Mouse (Mus musculus) right cerebral cortex, postnatal 14 days (tissue): Measurements from ENCODE around the gene Utrn.
A peak's percentile ranks its signal among the peaks of the same experiment; 100 is the strongest.

Experiments
- DNase-seq: peaks from one replicate; pipeline ENCODE4 v3.0.0; 2022

Gene Utrn

DNA sequence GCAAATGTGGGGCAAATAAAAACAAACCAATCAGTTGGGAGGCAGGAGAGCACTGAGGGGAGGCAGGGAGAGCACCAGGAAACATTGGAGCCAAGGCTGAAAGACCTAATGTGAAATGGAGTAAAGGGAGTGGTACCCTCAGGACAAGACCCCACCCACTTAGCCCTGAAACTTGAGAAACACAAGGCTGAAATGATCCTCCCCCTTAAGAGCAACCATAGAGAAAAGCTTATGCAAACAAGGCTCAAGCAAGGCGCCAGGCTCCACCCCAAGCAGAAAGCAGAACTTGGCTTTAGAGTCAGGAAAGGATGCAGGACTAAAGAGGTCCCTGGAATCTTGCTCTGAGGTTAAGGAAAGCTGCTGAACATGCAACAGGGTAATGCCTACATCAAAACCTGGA is 290.1 kb downstream of the Utrn start:
- DNase-seq, result no peak

DNA sequence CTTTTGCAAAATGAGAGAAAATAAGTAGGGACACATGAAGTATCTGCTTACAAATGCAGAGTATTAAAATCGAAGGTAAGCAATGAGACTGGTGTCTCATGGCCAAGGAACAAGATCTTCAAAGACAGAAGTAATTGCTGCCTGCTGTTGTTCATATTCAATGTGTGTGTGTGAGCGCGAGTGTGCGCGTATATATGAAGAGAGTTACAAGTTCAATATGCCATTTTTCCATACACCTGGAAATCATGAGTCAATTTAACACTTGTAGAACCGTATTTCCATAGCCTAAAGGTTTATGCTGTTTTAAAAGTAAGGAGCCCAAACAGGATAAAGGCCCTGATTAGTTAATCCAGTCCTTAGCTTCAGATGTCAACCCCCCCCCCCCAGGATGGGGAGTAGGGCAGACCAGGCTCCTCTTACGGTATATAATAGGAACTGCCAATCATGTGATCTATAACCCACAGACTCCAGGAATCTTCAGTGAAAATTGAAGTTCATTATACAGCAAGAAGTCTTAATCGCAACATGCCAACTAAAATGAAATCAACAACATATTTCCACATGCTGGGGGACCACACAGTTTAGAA is 293.2 kb downstream of the Utrn start:
- DNase-seq, result no peak

DNA sequence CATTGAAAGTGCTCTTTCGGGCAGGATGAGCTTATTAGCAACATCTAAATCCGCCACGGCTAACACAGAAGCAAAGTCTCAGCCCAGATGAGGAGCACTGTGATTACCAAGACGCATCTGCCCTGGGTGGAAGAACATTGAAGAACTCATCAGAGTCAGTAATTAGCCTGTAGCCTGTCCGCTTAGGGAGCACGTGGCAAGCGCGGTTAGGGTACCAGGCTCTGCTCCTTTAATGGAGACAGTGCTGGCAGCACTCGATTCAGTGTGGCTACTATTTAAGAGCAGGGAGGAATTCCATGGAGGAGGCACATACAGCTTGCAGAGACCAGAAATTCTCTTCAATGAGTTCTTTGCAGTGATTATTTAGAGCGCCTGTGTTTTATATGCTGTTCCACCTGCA is 294.4 kb downstream of the Utrn start:
- peak; percentile 6 for DNase-seq

DNA sequence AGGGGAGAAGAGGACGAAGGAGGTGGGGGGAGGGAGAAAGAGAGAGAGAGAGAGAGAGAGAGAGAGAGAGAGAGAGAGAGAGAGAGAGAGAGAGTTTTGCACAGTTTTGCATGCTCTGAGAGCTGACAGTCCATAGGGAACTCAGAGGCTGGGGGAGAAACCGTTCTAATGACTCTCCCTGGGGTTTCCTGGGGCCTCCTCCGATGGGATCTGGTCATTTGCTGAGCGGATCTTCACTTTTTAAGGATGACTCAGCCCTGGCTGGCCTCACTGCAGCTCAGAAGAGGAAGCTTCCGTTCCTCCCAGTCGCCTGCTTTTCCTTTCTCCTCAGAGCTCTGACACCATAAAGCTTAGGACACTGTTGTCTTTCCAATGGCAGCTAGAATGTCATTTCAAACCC is 295.6 kb downstream of the Utrn start:
- no peak for DNase-seq

DNA sequence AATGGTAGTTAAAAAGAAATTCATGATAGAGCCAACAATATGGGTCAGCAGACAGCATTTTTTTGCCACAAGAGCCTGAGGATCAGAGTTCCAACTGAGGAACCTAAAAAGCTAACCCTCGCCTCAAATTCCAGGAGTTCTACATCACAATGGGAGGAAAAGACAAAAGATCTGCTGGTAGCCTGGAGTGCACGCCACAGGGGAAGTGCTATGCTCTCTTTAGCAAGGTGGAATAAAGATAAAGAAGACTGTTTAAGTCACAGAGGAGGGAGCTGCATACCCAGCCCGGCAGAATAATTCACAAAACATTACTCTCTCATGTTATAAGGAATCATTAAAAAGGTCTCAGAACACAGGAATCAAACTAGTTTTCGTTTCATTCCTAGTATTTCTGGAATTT is 296.4 kb downstream of the Utrn start:
- DNase-seq, result no peak

DNA sequence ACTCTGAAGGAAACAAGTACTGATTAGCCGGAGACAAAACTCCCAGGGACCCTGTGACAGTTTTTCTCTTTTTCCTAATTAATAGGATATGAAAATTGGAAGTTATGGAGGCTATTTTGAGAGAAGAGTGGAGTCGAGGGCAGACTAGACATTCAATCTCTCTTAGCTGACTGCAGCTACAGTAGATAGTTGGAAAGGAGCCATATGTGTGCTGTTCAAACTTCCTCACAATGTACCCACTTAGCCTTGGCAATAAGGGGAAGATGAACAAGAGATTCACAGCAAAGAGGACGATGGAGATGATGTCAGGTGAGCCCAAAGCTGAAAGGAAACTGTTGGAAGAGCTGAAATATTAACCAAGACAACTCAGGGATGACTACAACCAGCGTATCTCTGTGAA is 304.7 kb downstream of the Utrn start:
- no peak for DNase-seq

DNA sequence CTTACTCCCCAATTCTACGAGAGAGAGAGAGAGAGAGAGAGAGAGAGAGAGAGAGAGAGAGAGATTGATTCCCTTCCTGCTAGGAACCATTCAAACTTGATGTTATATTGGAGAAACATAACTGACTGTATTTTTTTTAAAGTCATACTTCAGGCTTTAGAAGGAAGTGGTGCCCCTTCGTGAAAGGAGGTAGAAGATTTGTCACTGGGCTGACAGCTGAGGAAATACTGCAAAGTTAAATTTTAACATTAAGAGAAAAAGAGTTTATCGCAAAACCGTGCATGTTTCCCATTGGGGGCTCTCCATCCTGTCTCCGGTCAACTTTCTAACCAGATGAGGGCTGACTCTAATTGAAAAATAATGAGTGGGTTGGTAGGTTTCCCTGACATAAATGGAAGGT is 310.4 kb downstream of the Utrn start:
- DNase-seq, result no peak

DNA sequence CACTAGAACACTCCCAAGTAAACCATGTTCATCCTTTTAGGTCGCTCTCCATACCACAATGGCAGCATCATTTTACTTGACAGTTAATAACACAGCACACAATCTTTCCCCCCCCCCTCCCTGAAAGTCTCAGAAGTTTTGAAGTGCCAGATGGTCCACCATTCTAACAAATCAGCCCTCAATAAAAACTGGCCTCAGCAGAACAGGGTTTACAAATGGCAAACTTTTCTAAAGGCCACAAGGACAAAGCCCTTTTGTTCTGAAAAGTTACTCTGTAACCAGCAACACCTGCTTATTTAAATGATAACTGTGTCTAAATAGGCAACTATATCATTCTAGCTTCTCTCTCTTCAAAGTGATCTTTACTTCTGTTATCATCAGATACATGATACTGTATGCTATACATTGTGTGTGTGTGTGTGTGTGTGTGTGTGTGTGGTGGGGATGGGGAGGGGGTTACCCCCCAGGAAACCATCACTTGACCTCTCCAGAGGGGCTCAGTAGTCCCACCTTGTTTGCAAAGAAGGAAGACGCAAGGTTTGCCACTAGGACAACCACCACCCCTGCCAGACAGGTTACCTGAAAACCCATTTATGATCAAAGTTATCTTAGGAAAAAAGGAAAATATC is 315.0 kb downstream of the Utrn start:
- DNase-seq, result no peak

DNA sequence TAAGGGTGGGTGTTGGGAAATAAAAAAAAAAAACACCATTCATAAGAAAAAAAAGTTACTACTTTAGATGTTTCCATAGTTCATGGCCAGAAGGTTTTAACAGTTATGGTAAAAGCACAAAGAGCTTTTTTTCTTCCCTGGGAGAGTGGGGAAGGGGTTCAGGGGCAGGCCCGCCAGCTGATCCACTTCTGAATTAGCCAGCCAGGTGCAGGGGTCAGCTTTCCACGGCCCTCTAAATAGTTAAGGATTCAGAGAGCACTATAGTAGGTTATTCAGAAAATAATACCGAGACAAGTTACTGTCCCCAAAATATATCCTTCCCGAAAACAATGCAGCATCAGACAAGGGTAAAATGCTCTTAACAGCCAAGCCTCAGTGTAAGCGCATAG is 316.3 kb downstream of the Utrn start:
- DNase-seq, result no peak

DNA sequence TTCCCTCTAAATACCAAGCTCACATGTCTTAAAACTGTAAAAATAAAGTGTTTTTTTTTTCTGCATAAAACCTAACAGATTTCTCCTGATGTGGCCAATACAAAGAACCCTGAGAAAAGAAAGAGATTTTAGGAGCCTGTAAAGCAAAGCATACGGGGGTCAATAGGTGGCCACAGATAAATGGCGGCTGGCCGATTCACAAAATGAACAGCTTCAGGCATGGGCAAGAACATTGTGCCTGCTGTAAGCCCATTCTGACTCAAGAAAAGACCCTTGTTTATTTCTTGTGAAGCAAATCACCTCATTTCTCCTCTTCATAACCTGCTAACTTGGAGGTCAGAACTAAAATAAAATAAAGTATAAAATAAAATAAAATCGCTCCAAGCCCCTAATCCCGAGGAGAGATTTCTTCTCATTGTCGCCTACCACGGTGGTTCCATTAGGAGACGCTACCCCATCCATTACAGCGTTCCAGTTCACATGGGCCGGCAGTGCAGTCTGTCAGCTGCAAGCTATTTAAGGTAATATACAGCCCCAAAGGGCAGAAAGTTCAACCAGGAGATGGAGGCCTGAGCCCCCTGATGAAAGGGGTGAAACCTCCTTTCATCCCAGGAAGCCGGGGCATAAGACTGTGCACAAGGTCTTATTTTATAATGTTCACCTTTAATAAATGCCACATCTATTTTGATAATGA is 316.8 kb downstream of the Utrn start:
- DNase-seq, result no peak

DNA sequence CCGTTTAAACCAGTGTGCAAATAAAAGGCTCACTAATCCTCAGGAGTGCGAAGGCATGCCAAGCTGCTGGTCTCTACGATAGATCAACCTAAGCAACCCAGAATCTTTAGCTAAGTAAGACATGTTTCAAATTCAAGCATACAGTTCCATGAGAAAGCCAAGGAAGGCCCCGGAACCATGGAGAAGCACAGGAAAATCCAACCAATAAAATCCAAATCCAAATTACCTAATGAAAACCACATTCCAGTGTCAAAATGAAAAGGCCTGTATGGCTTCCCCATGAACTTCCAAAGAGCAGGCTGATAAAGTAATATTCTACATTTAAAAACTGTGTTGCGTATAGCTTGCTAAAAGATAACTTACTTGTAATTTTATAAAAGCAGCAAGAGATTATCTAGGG is 317.4 kb downstream of the Utrn start:
- DNase-seq, result no peak

DNA sequence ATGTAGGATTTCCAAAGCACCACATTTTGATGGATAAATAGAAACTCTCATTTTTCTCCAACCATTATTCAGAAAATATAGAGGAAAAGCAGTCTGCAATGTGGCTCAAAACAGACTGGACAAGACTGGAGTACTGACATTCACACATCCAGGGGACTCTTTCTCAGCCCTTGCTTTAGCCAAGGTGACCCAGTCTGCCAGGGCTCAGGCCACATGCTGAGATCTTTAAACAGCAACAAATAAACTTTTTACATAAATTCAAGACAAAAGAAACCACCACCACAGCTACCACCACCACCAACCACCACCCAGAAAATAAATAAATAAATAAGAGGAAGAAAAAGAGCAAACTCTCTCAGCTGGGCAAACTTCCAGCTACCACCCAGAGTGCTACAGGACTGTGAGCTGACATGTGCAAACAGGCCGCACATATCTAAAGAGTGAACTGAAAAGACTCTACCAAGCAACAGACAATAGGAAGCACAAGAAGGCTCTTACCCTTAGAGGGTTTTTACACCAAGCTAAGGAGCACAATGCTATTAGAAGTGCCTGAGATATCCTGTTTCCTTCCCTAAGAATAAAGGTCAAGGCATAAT is 319.1 kb downstream of the Utrn start:
- no peak for DNase-seq

DNA sequence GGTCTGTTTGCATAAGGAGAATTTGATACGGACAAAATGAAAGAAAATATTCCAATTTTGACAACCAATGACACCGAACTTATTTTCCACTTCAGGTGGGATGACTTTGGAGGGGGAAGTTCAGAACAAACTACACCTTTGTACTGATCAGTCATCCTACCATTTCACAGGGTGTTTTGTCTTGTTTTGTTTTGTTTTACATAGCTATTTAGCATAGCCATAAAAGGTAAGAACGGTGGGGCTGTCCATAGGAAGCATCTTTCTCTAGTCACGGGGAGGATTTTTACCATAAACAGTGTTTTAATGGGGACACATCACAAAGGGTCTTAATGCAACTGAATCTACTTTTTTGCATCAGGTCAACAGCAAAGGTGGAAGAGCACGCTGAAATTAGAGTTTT is 319.9 kb downstream of the Utrn start:
- DNase-seq, result no peak

DNA sequence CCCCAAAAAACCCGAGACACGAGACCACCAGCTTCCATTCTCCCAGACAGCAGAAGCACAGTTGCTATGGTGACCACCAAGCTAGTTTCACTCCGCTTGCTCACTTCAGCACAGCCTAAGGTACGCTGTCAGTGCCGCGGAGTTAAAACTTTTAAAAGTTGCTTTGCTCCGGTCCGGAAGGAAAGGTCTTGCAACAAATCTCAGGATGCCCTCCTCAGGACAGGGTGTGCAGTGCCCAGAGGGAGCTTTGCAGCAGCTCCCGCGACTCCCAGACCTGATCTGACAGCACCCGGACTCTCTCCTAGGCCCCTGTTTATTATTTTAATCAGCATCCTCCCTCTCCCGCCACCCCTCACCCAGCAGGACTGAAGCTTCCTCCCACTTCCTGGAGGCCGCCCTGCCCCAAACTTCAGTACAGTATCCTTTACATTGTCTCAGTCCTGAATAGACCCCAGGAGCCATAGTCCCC is 320.5 kb downstream of the Utrn start:
- DNase-seq, result peak; percentile 21

DNA sequence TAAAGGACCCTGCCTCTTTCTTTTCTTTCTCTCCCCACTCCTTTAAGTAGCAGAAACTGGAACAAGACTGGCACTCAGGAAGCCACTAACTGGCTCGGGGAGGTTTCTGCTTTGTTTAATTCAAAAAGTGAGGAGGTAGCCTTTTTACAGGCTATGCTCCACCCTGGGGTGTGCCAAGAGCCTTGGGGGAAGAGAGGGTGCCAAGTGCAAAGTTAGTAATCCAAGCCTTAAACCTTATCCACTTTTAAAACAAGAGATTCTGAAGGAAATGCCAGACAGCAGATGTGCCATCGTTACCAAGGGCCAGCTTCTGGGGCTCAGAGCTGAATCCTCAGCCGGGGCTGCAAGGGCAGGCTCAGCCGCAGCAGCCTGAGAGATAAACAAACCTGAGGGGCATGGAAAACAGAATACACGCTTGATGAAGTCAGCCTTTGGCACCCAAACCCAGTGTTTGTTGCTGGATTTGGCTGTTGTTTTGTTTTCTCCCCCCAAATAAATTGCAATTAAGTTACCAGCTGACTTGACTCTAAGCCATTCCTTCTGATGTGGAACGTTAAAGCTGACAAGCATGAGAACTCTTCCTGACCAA is 322.0 kb downstream of the Utrn start:
- no peak for DNase-seq

DNA sequence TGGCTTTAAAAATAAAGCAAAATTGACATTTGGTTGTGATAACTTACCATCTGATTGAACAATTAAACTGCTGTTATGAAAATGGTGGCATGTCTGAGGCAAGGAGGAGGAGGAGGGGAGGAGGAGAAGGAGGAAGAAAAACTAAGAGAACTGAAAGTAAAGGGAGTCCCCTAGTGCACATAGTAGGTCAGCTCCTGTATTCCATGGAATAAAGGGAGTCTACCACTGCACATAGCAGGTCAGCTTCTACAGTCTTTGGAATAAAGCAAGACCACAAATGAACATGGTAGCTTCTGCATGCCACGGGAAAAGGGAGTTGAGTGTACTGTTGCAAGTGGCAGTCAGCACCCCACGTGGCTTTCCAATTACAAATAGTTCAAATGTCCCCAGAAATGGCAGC is 323.7 kb downstream of the Utrn start:
- no peak for DNase-seq

DNA sequence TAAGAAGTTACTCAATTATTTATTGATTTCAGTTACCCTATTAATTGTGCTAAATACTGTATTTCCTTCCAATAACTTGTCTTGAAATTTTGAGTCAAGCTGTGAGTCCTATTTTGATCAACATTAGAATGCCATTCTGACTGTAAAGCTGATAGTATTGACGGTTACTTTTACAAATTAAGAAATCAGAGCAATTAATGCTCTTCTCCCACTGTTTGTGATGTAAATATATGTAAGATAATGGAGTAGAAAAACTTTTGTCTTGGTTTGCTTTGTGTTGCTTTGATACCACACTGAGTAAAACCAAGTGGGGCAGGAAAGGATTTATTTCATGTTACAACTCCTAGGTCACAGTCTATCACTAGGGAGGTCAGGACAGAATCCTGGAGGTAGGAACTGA is 327.4 kb downstream of the Utrn start:
- no peak for DNase-seq

DNA sequence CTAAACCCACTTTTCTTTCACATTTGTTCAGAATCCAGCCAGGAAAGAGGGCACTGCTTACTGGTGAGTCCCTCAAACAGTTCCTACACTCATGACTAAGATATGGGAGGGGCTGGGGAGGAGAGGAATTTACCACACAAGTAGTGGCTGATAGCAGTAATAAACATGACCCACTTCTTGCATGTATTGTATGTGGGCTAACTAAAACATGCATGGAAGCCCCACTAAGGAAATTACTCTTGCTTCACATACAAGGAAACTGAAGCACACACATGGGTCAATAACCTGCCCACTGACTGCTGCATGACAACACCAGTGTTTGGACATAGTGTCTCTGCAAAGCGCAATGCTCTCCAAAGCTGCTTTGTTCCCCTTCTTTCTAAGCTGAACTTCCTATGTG is 333.9 kb downstream of the Utrn start:
- no peak for DNase-seq

DNA sequence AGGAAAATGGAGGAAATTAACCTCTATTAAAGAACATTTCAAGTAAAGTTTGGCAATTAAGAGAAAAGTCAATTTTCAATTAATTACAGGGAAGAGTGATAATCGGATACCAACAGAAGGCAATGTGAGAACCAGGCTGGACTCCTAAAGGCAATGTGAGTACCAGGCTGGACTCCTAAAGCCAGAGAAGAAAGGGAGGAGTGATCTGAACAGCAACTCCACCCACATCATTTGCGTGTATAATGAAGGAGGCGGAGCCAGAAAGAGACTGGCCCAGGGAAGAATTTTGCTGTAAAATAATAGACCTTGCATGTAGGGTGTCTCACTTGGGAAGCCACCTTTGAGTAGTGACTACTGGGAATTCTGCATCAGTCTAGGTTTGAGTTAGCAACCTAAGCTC is 334.4 kb downstream of the Utrn start:
- DNase-seq, result no peak

DNA sequence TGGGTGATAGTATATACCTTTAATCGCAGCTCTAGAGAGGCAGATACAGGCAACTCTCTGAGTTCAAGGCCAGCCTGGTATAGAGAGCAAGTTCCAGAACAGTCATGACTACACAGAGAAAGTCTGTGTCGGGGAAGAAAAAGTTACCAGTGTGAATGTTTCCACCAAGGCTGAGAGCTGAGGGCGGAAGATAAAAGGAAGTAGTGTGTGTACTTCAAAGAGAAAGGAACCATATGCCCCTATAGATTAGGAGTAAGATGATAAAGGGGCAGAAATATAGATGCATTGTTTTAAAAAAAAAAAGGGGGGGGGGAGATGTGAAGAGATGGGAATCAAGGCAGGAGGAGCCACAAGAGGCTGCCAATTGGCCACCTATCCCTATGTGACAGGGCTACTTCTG is 334.9 kb downstream of the Utrn start:
- DNase-seq, result no peak

DNA sequence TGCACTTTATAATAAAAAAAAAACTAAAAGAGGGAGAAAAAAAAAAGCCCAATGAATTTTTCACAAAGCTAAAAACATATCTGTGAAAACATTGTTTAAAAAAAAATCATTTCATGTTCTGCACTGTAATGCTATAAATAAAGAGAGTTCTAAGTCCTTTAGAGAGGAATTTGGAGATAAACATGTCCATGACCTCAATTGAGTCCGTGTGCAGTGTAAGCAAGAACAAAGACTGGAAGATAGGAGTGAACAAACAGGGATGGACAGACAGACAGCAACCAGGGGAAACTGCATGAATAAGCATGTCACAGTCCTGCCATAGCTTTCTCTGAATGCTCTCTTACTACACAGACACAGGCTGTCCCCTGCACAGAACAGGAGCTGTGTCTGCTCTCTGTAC is 347.1 kb downstream of the Utrn start:
- no peak for DNase-seq

DNA sequence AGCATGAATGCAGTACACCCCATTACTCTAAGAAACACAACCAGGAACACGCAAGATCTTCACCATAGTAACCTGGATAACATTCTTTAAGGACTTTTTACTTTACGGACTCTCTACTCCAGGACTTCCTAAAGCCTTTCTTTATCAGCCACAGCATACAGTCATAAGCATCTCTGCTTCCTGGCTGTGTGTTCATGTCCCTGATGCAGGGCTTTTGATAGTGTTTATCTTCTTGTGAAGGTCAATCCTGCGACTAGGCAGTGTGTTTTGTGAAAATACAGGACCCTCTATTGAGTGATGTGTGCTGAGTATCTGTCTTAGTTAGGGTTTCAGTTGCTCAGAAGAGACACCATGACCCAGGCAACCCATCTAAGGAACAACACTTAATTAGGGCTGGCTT is 351.0 kb downstream of the Utrn start:
- no peak for DNase-seq

DNA sequence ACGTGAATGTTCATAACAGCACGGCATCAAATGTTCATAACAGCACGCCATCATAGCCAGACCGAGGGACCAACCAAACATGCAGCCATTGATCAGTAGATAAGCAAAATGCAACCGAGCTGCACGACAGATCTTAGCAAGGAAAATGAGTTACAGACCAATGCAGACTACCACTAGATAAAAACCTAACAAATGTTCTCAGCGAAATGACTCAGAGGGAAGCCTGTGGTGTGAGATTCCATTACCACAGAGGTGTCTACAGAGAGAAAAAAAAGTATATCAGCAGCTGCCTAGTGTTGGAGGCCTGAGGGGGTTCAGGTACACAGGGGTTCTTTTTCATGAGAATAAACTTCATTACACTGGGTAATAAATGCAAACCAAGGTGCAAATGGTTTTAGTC is 363.6 kb downstream of the Utrn start:
- no peak for DNase-seq

DNA sequence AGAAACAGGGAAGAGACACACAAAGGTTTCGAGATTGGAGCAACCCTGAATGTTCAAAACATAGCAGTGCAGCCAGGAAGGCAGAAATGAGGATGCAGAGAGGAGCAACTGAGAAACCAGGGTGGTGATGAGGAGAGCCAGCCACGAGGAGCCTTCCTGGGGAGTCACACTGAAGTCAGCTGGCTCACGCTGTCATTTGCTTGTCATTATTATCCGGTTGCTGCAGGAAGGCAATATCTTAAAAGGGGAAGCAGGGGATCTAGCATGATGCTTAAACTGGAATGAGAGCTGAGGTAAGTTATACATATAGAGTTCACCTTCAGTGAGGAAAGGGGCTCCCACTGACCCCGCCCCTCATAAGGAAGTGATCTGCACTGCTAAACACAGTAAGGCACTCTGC is 368.7 kb downstream of the Utrn start:
- no peak for DNase-seq
